Mouse (Mus musculus) naive thymus-derived CD4-positive, alpha-beta T cell, adult 5 months (primary cell): ENCODE results near the gene Tbrg1. TPM values are rescaled to one million over a fixed set of nuclear protein-coding genes. Genes with fewer than 3 reads are reported as not detected.

Experiments used
- polyA plus RNA-seq: library from polyadenylated mRNA; unstranded; fragments of 100-300 nt; shearing (Covaris generic); gene quantifications from one replicate; pipeline ENCODE4 v1.2.1, GENCODE M21; 2017

Tbrg1 gene
- 115 TPM for polyA plus RNA-seq

GRCm38 (mm10) chr9:37656931-37657481 lies at the start of gene Tbrg1:
Tbrg1 (minus strand) TSS chr9:37657312.

GRCm38 (mm10) chr9:37669115-37669514 lies 12.0 kb upstream of the Tbrg1 start, which contains the start of gene Panx3:
Panx3 (minus strand) TSS chr9:37669235.

GRCm38 (mm10) chr9:37613182-37613910 lies 43.8 kb downstream of the Tbrg1 start, which contains the start of gene Spa17:
Spa17 (minus strand) TSS chr9:37613722.

Other genes starting within 250 kb of the Tbrg1 start
- gene Robo3, start 224.1 kb downstream of the Tbrg1 start, polyA plus RNA-seq, result not detected
- gene Msantd2, start 168.0 kb downstream of the Tbrg1 start, polyA plus RNA-seq, result 36.4 TPM
- not detected for gene Esam, start 129.2 kb downstream of the Tbrg1 start, polyA plus RNA-seq
- gene Vsig2, start 118.1 kb downstream of the Tbrg1 start, polyA plus RNA-seq, result not detected
- not detected for gene Nrgn, start 104.4 kb downstream of the Tbrg1 start, polyA plus RNA-seq
- gene Siae, start 101.6 kb downstream of the Tbrg1 start, polyA plus RNA-seq, result 8.1 TPM
- gene Spa17, start 43.6 kb downstream of the Tbrg1 start, polyA plus RNA-seq, result not detected
- not detected for gene Panx3, start 11.9 kb upstream of the Tbrg1 start, polyA plus RNA-seq
- 0.24 TPM for gene Olfr160, start 58.9 kb upstream of the Tbrg1 start, polyA plus RNA-seq
- gene Olfr874, start 87.8 kb upstream of the Tbrg1 start, polyA plus RNA-seq, result 0.34 TPM
- not detected for gene Olfr875, start 114.5 kb upstream of the Tbrg1 start, polyA plus RNA-seq
- 0.22 TPM for gene Olfr876, start 145.7 kb upstream of the Tbrg1 start, polyA plus RNA-seq
- not detected for gene Olfr877, start 197.0 kb upstream of the Tbrg1 start, polyA plus RNA-seq
- not detected for gene Olfr145, start 239.4 kb upstream of the Tbrg1 start, polyA plus RNA-seq